Mouse (Mus musculus): ENCODE measurements around the gene Chil1. TPM values are rescaled to one million over a fixed set of nuclear protein-coding genes. Genes with fewer than 3 reads are reported as not detected.

Chil1 gene
- total RNA-seq, 4 experiments from 2014 or later: 0.24 to 2.7 (median 1.3) TPM

GRCm38 (mm10) chr1:134168985-134169697 is 12.8 kb upstream of the Chil1 start:
- no peak for DNase-seq (ENCODE audit: low spot score in 2 of 2)

DNA sequence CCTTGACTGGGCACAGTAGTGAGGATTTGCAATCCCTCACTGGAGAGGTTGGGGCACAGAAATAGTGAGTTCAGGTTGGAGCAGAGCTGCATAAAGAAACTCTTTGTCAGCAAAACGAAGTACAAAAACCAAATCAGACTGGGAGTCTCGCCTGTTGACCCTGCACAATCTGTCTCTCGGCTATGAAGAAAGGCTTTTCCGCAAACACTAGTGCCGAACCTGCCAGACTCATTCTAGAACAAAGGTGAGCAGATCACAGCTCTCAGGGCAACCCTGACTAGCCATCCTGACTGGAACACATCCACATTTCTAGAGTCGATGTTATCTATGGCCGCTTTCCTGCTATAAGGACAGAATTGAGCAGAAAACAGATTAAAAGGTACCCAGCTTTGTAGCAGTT is 8.9 kb upstream of the Chil1 start:
- no peak for DNase-seq (ENCODE audit: low spot score in 2 of 2)

- no peak for DNase-seq (ENCODE audit: low spot score in 2 of 2)
Measured at GRCm38 (mm10) chr1:134177976-134178375, 4.0 kb upstream of the Chil1 start.

- DNase-seq (ENCODE audit: low spot score in 2 of 2): no peak
Measured at GRCm38 (mm10) chr1:134184089-134184488, 2.1 kb downstream of the Chil1 start.

DNA sequence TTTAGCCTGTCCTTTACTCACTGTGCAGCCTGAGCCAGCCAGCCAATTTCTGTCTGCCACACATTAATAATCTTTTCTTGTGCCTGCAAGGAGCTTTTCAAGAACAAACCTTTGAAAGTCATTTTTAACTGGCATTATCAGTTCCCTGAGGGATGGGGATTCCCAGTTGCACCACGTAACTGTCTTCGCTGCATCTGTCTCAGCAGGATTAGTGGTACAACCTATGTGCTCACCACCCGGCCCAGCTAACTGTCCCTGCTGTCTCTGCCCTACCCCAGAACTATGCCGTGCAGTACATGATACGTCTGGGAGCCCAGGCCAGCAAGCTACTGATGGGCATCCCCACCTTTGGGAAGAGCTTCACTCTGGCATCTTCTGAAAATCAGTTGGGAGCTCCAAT is 6.2 kb downstream of the Chil1 start:
- DNase-seq (ENCODE audit: low spot score in 2 of 2): no peak

DNA sequence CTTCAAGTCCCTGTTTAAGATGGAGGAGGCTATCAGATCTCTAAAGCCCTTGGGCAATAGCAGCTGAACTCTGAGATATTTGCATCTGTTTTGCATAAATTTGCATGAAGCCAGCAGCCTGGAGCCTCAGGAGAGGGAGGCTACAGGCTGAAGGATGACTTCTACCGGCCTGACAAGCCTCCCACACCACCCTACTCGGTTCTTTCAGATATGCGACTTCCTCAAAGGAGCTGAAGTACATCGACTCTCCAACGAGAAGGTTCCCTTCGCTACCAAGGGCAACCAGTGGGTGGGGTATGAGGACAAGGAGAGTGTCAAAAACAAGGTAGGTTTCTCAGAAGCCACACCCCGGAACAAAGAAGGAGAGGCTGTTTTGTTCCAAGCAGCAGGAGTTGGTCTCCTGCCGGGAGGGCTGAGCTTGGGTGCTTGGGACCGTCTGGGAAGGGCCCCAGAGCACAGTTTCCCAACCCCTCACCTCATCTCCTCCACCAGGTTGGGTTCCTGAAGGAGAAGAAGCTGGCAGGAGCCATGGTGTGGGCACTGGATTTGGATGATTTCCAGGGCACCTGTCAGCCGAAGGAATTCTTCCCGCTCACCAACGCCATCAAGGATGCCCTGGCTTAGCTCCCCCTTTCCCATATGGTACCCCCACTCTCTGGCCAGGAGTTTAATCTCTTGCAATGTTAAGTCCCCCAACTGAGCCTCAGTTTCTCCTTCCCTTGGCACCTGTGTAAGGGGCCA is 7.2 kb downstream of the Chil1 start:
- no peak for DNase-seq (ENCODE audit: low spot score in 2 of 2)

DNA sequence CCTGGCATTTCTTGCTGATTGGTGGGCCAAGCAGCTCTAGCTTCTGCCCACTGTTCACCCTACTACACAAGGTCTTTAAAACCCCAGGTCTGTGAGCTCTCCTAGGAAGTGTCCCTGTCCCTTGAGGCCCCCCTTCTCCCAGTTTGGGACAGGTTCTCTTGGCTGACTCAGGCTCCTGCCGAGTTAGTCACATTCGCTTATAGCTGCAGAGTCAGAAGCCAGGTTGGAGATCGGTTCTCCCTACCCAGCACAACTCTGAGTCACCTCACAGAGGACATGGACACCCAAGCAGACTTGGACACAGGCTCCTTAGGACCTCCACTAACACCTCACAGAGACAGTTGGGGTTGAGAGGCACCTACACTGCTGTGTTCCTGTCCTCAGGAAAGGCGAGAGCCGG is 9.2 kb downstream of the Chil1 start:
- peak in 1 of 2 experiments; percentile 47 for DNase-seq (ENCODE audit: low spot score in 2 of 2)

DNA sequence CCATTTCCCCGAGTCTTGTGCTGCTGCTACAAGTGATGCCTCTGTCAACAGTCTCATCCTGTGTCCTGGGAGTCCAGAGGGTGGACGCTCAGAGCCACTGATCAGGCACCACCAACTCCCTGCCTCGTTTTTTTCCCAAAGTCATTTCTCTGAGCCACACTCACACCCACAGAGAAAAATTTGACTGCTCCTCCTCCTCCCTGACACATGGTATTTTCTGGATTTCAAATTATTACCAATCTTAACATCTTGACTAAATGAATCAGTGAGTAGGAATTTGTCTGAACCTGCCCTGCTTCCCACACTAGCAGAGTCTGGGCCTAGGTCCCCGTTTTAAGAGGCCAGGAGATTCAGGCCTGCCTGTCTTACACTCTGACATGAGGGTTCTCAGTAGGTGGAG is 10.0 kb downstream of the Chil1 start:
- no peak for DNase-seq (ENCODE audit: low spot score in 2 of 2)

- peak; percentile 45 to 66 for DNase-seq (ENCODE audit: low spot score in 2 of 2)
Measured at GRCm38 (mm10) chr1:134193126-134193525, 11.2 kb downstream of the Chil1 start, which contains the start of gene Mybph. Gene Mybph, plus strand, starts transcription at chr1:134193448.

DNA sequence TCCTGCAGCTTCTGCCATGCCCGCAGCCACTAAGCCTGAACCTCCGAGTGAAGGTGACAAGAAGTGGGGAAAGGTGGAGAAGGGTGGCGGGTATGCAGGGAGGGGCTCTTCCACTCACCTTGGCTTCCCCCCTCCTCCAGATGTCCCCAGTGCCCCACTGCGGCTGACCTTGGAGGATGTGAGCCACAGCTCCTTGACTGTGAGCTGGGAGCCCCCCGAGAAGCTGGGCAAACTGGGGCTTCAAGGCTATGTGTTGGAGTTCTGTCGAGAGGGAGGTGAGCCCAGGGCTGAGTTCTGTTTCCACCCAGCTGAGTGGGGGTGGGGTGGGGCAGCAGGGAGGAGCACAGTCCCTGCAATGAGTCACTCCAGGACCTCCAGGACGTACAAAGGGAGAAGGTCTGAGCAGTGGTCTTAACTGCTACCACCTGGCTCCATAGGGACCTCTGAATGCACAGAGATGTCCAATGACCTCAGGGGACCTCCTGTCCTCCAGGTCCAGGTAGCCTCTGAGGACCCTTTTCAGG is 11.8 kb downstream of the Chil1 start:
- peak in 1 of 2 experiments; percentile 23 for DNase-seq (ENCODE audit: low spot score in 2 of 2)

GRCm38 (mm10) chr1:134194298-134195022 is 12.5 kb downstream of the Chil1 start:
- DNase-seq (ENCODE audit: low spot score in 2 of 2): peak in 1 of 2 experiments; percentile 25

- peak in 1 of 2 experiments; percentile 19 for DNase-seq (ENCODE audit: low spot score in 2 of 2)
Measured at GRCm38 (mm10) chr1:134195117-134195516, 13.1 kb downstream of the Chil1 start.

GRCm38 (mm10) chr1:134195571-134195970 is 13.6 kb downstream of the Chil1 start:
- no peak for DNase-seq (ENCODE audit: low spot score in 2 of 2)

GRCm38 (mm10) chr1:134195979-134196378 is 14.0 kb downstream of the Chil1 start:
- peak; percentile 80 to 87 for DNase-seq (ENCODE audit: low spot score in 2 of 2)

GRCm38 (mm10) chr1:134196386-134196785 is 14.4 kb downstream of the Chil1 start:
- DNase-seq (ENCODE audit: low spot score in 2 of 2): peak; percentile 77 to 83

- DNase-seq (ENCODE audit: low spot score in 2 of 2): no peak
Measured at GRCm38 (mm10) chr1:134197325-134197982, 15.5 kb downstream of the Chil1 start.

GRCm38 (mm10) chr1:134198197-134198995 is 16.4 kb downstream of the Chil1 start:
- DNase-seq (ENCODE audit: low spot score in 2 of 2): no peak

DNA sequence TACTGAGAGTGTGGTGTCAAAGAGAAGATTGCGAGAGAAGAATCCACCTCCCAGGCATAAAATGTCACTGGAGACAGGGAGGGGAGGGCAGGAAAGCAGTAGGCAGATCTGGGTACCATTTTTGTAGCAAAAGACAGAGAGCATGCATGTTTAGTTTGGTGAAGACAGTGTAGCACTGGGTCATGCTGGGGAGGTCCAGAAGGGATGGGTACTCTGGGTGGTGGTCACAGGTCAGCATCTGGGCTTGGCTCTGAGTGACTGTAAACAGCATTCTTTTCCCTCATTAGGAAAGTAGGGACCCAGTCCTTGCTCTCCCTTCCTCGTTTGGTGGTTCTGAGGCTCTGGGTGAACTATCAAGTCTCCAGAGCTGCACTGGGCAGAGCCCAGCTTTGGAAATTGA is 18.5 kb downstream of the Chil1 start:
- no peak for DNase-seq (ENCODE audit: low spot score in 2 of 2)

DNA sequence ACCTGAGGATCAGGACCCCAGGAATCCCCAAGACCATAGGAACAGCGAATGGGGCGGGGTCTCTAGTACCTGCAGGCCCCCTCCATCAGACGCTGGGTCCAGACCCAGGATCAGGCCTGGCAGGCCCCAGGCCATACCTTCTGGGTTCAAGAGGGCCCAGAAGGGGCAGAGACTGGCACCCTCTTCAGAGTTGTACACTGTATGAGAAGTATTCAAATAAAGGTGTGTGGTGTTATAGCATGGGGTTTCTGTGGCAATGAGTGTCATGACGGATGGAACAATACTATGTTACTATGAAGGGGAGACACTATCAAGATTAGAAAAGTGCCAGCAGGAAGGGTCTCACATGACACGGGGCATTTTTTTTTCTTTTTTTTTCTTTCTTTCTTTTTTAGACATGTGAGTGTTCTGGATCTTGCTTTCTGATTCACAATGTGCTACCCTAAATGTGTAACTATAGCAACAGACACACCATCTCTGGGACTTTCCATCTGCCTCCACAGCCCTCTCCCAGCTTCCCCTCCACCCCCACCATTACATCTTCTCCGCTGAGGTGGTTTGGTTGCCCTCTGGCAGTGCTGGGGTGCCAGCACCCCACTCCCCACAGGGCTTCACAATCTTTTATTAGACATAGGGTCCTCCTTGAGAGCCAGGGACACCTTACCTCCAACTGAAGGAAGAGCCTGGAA is 19.2 kb downstream of the Chil1 start:
- DNase-seq (ENCODE audit: low spot score in 2 of 2): no peak

Data from gastrocnemius, adult 8-10 months (tissue).